Mouse (Mus musculus): Measurements from ENCODE around the gene A530084C06Rik.

Gene A530084C06Rik

GRCm38 (mm10) chr13:31534726-31535125, 24.4 kb downstream of the A530084C06Rik start:
- no peak for DNase-seq

- DNase-seq: no peak
These were observed 27.5 kb downstream of the A530084C06Rik start for GRCm38 (mm10) chr13:31531651-31532061.

DNA sequence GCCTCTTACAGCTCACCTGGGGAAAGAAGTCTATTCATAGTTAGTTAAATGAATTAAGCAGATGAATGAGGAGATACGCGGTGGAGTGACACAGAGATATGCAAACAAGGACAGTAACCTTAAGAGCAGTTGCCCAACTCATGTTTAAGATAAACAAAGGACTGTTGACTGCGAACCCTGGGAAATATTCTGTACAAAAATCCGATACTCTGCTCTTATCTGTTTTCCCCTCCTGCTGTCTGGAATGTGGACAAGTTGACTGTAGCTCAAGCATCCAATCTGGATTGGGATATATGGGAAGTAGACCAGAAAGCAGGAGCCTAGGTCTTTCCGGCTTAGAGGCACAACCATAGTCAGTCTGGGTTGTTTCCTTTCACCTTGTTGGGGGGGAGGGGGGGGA, 27.9 kb downstream of the A530084C06Rik start:
- no peak for DNase-seq

GRCm38 (mm10) chr13:31524976-31525375, 34.2 kb downstream of the A530084C06Rik start:
- DNase-seq: no peak

GRCm38 (mm10) chr13:31518971-31519370, 40.2 kb downstream of the A530084C06Rik start:
- DNase-seq: no peak

- no peak for DNase-seq
These were observed 40.7 kb downstream of the A530084C06Rik start for GRCm38 (mm10) chr13:31518411-31518886.

DNA sequence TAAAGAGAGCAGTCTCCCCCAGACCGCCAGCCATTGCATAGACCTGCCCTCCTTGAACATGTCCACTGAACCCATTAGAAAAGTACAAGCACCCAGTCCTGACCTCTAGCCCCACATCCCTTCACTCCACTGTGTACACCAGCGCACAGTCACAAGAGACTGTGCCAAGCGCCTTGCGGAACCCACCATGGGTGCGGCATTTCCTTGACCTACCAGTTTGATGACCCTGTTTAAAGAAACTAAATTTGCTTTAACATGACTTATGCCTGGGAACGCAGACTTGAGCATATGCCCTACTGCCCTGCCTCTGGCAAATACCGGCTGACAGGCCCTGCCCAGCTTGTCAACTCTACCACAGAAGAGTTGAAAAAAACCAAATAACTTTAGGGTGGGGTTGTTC, 43.9 kb downstream of the A530084C06Rik start:
- no peak for DNase-seq

DNA sequence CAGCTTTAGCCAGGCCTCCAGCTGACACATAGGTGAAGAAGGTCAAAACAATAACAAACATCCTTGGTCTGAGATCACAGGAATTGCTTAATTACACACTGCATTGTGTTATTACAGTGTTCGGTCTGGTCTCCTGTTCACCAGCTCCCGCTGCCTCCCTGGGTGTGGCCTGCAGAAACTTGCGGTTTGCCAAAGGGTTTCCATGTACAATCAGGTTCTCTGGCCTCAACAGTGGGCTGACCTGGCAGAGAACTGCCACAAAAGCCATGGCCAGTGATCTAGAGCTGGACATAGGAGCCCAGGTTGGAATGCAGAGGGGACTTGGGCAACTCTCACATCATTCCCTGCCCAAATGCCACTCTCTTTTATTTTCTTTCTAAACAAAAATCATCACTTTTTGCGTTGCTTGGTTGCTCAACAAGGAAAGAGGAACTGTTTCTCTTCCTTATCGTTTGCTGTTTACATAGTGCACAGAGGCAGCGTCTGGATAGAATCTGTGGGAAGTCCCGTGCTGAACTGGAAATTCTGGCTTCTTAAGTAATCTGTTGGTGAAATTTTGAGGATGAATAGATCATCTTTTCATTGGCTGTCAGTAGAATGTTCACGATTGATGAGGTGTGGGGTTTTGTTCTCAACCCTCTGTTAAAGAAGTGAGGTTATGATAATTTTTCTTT, 52.5 kb downstream of the A530084C06Rik start:
- no peak for DNase-seq

Data from thymus, postnatal 36 days (tissue).